Mouse (Mus musculus) cerebellum, adult 18-20 months (tissue): ENCODE results near the gene Nfix.

Source experiments
- DNase-seq, 2 experiments: peaks; one replicate each; pipeline ENCODE4 v3.0.0; 2021

Gene Nfix

GRCm38 (mm10) chr8:84799999-84800831 lies at the start of gene Nfix:
Gene Nfix (minus strand): TSS chr8:84800344.
- peak; percentile 64 to 81 for DNase-seq

- DNase-seq: no peak
Measured at GRCm38 (mm10) chr8:84847684-84848435, 47.7 kb upstream of the Nfix start.

- DNase-seq: peak; percentile 99 to 100
Measured at GRCm38 (mm10) chr8:84846722-84847572, 46.8 kb upstream of the Nfix start, which contains the start of gene Calr. Gene Calr (minus strand): TSS chr8:84846934.

- DNase-seq: peak; percentile 25 to 45
Measured at GRCm38 (mm10) chr8:84846094-84846721, 46.1 kb upstream of the Nfix start.

GRCm38 (mm10) chr8:84845355-84846093 lies 45.4 kb upstream of the Nfix start:
- DNase-seq: peak; percentile 48 to 58

GRCm38 (mm10) chr8:84844397-84845070 lies 44.4 kb upstream of the Nfix start:
- no peak for DNase-seq

GRCm38 (mm10) chr8:84841514-84841913 lies 41.4 kb upstream of the Nfix start:
- DNase-seq: no peak

GRCm38 (mm10) chr8:84840248-84840999 lies 40.3 kb upstream of the Nfix start, which contains the start of gene Rad23a:
Gene Rad23a (minus strand): TSS chr8:84840665.
- DNase-seq: peak; percentile 93

GRCm38 (mm10) chr8:84839875-84840247 lies 39.7 kb upstream of the Nfix start:
- no peak for DNase-seq

GRCm38 (mm10) chr8:84839411-84839810 lies 39.3 kb upstream of the Nfix start:
- DNase-seq: no peak

- DNase-seq: no peak
Measured at GRCm38 (mm10) chr8:84838513-84838912, 38.4 kb upstream of the Nfix start.

- no peak for DNase-seq
Measured at GRCm38 (mm10) chr8:84837912-84838470, 37.8 kb upstream of the Nfix start.

GRCm38 (mm10) chr8:84837149-84837911 lies 37.2 kb upstream of the Nfix start:
- peak in 1 of 2 experiments; percentile 38 for DNase-seq

GRCm38 (mm10) chr8:84834866-84835855 lies 35.0 kb upstream of the Nfix start:
- peak; percentile 77 to 82 for DNase-seq

GRCm38 (mm10) chr8:84834002-84834865 lies 34.1 kb upstream of the Nfix start:
- DNase-seq: peak in 1 of 2 experiments; percentile 33
